Mouse (Mus musculus) hindbrain, embryonic 15.5 days (tissue): ENCODE measurements around the gene Casp9. TPM values are rescaled to one million over a fixed set of nuclear protein-coding genes. Genes with fewer than 3 reads are reported as not detected.
A peak's percentile ranks its signal among the peaks of the same experiment; 100 is the strongest.

Experiments
- ATAC-seq: fragments of 200-750 bp; cut with Nextera tagmentation; 2 replicates; pipeline ENCODE4 v1.8.0; 2017; ENCODE audit warnings: low read depth, moderate number of reproducible peaks, moderate TSS enrichment; ENCODE audit not compliant: low FRiP score
- H3K27ac ChIP-seq: fragments of 300-500 bp; sonication (generic); replicated peaks from 2 replicates; pipeline ENCODE4 v1.5.1; 2015; ENCODE audit warnings: mild to moderate bottlenecking, inconsistent platforms
- H3K27me3 ChIP-seq: fragments of 300-500 bp; sonication (generic); 2 replicates; pipeline ENCODE4 v1.6.1; 2015; ENCODE audit warnings: control low read depth, inconsistent platforms
- H3K36me3 ChIP-seq: fragments of 300-500 bp; sonication (generic); 2 replicates; pipeline ENCODE4 v1.6.1; 2015; ENCODE audit warnings: control low read depth, inconsistent platforms
- H3K4me1 ChIP-seq: fragments of 300-500 bp; sonication (generic); replicated peaks from 2 replicates; pipeline ENCODE4 v1.6.1; 2015; ENCODE audit warnings: control low read depth, inconsistent platforms
- H3K4me2 ChIP-seq: fragments of 300-500 bp; sonication (generic); 2 replicates; pipeline ENCODE4 v1.6.1; 2015; ENCODE audit warnings: moderate library complexity, mild to moderate bottlenecking, inconsistent platforms
- H3K4me3 ChIP-seq: fragments of 300-500 bp; sonication (generic); 2 replicates; pipeline ENCODE4 v1.5.1; 2015; ENCODE audit warnings: mild to moderate bottlenecking, inconsistent platforms
- H3K9ac ChIP-seq: fragments of 300-500 bp; sonication (generic); 2 replicates; pipeline ENCODE4 v1.6.1; 2015; ENCODE audit warnings: inconsistent platforms
- H3K9me3 ChIP-seq: fragments of 300-500 bp; sonication (generic); 2 replicates; pipeline ENCODE4 v1.6.1; 2016; ENCODE audit warnings: control low read depth, inconsistent platforms
- WGBS: fragments of 180-500 bp; shearing (Covaris S2); methylation state at CpG from one replicate; pipeline ENCODE4 v1.1.7; 2015; 5-methylcytosine and 5-hydroxymethylcytosine counted together
- polyA plus RNA-seq: library from polyadenylated mRNA; unstranded; fragments of >200 nt; fragmentation: Nextera tagmentation; extraction: Ambion mirVana; gene quantifications from 2 replicates; pipeline ENCODE4 v1.2.1, GENCODE M21; 2015

Casp9 gene
- polyA plus RNA-seq, 1 experiment from 2014 or later = 20.8 TPM

- 93% methylated on average over 13 of the region's 13 CpGs for WGBS
- H3K4me1 ChIP-seq = peaks cover 11% of the 10 kb centered on the region
- H3K4me3 ChIP-seq = no peak overlapping the region
- H3K4me2 ChIP-seq = no peak overlapping the region
- no peak for ATAC-seq
- no peaks in the 10 kb centered on the region for H3K9me3 ChIP-seq
- H3K27ac ChIP-seq = no peak overlapping the region
- peaks cover 41% of the 10 kb centered on the region for H3K36me3 ChIP-seq
- H3K27me3 ChIP-seq = no peaks in the 10 kb centered on the region
- H3K9ac ChIP-seq = no peak overlapping the region
Observed at GRCm38 (mm10) chr4:141786141-141786540, 7.3 kb upstream of the Casp9 start.

GRCm38 (mm10) chr4:141787046-141787445 is 6.4 kb upstream of the Casp9 start:
- Histone ChIP-seq H3K4me1 (peaks cover 11% of the 10 kb centered on the region), H3K4me2 (no peak overlapping the region), H3K9ac (no peak overlapping the region), H3K9me3 (no peaks in the 10 kb centered on the region), H3K36me3 (peaks cover 32% of the 10 kb centered on the region), H3K4me3 (no peak overlapping the region), H3K27me3 (no peaks in the 10 kb centered on the region), H3K27ac (no peak overlapping the region)
- ATAC-seq = no peak
- WGBS = 72% methylated on average over 6 of the region's 6 CpGs

GRCm38 (mm10) chr4:141787462-141787861 is 6.0 kb upstream of the Casp9 start:
- H3K27ac ChIP-seq = no peak overlapping the region
- 85% methylated on average over 7 of the region's 7 CpGs for WGBS

GRCm38 (mm10) chr4:141789564-141790218 is 3.7 kb upstream of the Casp9 start:
- no peaks in the 10 kb centered on the region for H3K27me3 ChIP-seq
- H3K4me1 ChIP-seq = peaks cover 18% of the 10 kb centered on the region
- 62% methylated on average over 3 of the region's 3 CpGs for WGBS
- peaks cover 10% of the 10 kb centered on the region for H3K36me3 ChIP-seq
- H3K9ac ChIP-seq = peak overlapping the region; percentile 86
- H3K27ac ChIP-seq = peak overlapping the region; percentile 89
- no peaks in the 10 kb centered on the region for H3K9me3 ChIP-seq
- H3K4me2 ChIP-seq = peak overlapping the region; percentile 69
- peak overlapping the region; percentile 83 for H3K4me3 ChIP-seq
- ATAC-seq = no peak

More at GRCm38 (mm10) chr4:141787462-141787861, 6.0 kb upstream of the Casp9 start:
- Histone ChIP-seq H3K9ac (no peak overlapping the region), H3K4me3 (no peak overlapping the region), H3K36me3 (peaks cover 28% of the 10 kb centered on the region), H3K4me2 (no peak overlapping the region), H3K4me1 (peaks cover 11% of the 10 kb centered on the region), H3K9me3 (no peaks in the 10 kb centered on the region), H3K27me3 (no peaks in the 10 kb centered on the region)
- ATAC-seq = no peak

GRCm38 (mm10) chr4:141790524-141790990 is 2.9 kb upstream of the Casp9 start, which contains the start of gene Dnajc16:
Gene Dnajc16 (minus strand): TSS chr4:141790931.
- peak; percentile 94 for ATAC-seq
- Histone ChIP-seq H3K9me3 (no peaks in the 10 kb centered on the region), H3K4me2 (peak within 1 kb of the TSS; percentile 69), H3K4me1 (peaks cover 27% of the 10 kb centered on the region), H3K27me3 (no peaks in the 10 kb centered on the region), H3K9ac (peak within 1 kb of the TSS; percentile 86), H3K4me3 (peak within 1 kb of the TSS; percentile 83), H3K36me3 (peaks cover 6% of the 10 kb centered on the region; the same call in 1 of the 2 replicates), H3K27ac (peak within 1 kb of the TSS; percentile 89)
- under 1% methylated on average over 42 of the region's 42 CpGs for WGBS

GRCm38 (mm10) chr4:141791486-141791885 is 1.9 kb upstream of the Casp9 start:
- H3K4me1 ChIP-seq = peaks cover 34% of the 10 kb centered on the region
- peak overlapping the region; percentile 89; the same call in 1 of the 2 replicates for H3K27ac ChIP-seq
- ATAC-seq = no peak
- H3K9me3 ChIP-seq = no peaks in the 10 kb centered on the region
- H3K4me3 ChIP-seq = no peak overlapping the region
- no peaks in the 10 kb centered on the region for H3K27me3 ChIP-seq
- peak overlapping the region; percentile 69; the same call in 1 of the 2 replicates for H3K4me2 ChIP-seq
- 89% methylated on average over 7 of the region's 7 CpGs for WGBS
- H3K36me3 ChIP-seq = peaks cover 6% of the 10 kb centered on the region; the same call in 1 of the 2 replicates
- no peak overlapping the region for H3K9ac ChIP-seq

- H3K4me3 ChIP-seq = no peak overlapping the region
- H3K27me3 ChIP-seq = no peaks in the 10 kb centered on the region
- H3K27ac ChIP-seq = no peak overlapping the region
- H3K9ac ChIP-seq = no peak overlapping the region
- H3K4me2 ChIP-seq = no peak overlapping the region
- H3K4me1 ChIP-seq = peaks cover 38% of the 10 kb centered on the region
- H3K36me3 ChIP-seq = peaks cover 6% of the 10 kb centered on the region; the same call in 1 of the 2 replicates
- ATAC-seq = no peak
- H3K9me3 ChIP-seq = no peaks in the 10 kb centered on the region
- 86% methylated on average over 8 of the region's 8 CpGs for WGBS
Observed at GRCm38 (mm10) chr4:141791951-141792350, 1.5 kb upstream of the Casp9 start.

GRCm38 (mm10) chr4:141792554-141793281 is 694 bp upstream of the Casp9 start:
- H3K4me2 ChIP-seq = peak overlapping the region; percentile 61
- WGBS = 8% methylated on average over 10 of the region's 10 CpGs
- peak overlapping the region; percentile 67 for H3K9ac ChIP-seq
- H3K4me3 ChIP-seq = peak overlapping the region; percentile 79
- ATAC-seq = no peak
- H3K4me1 ChIP-seq = peaks cover 38% of the 10 kb centered on the region
- H3K9me3 ChIP-seq = no peaks in the 10 kb centered on the region
- peaks cover 8% of the 10 kb centered on the region for H3K36me3 ChIP-seq
- H3K27ac ChIP-seq = peak overlapping the region; percentile 96
- no peaks in the 10 kb centered on the region for H3K27me3 ChIP-seq

GRCm38 (mm10) chr4:141794152-141794535 is 732 bp downstream of the Casp9 start:
- Histone ChIP-seq H3K27ac (peak overlapping the region; percentile 96), H3K4me3 (peak overlapping the region; percentile 79), H3K36me3 (peaks cover 11% of the 10 kb centered on the region; the same call in 1 of the 2 replicates), H3K9me3 (no peaks in the 10 kb centered on the region), H3K9ac (peak overlapping the region; percentile 67), H3K4me2 (peak overlapping the region; percentile 61), H3K4me1 (peaks cover 38% of the 10 kb centered on the region), H3K27me3 (no peaks in the 10 kb centered on the region)
- ATAC-seq = no peak
- 14% methylated on average over 5 of the region's 5 CpGs for whole genome bisulfite sequencing

- peaks cover 27% of the 10 kb centered on the region for H3K4me1 ChIP-seq
- peaks cover 11% of the 10 kb centered on the region; the same call in 1 of the 2 replicates for H3K36me3 ChIP-seq
- H3K27ac ChIP-seq = no peak overlapping the region
- no peak for ATAC-seq
- 84% methylated on average over 7 of the region's 7 CpGs for WGBS
- H3K9ac ChIP-seq = no peak overlapping the region
- H3K9me3 ChIP-seq = no peaks in the 10 kb centered on the region
- no peak overlapping the region for H3K4me2 ChIP-seq
- no peak overlapping the region for H3K4me3 ChIP-seq
- H3K27me3 ChIP-seq = no peaks in the 10 kb centered on the region
Observed at GRCm38 (mm10) chr4:141796356-141796755, 2.9 kb downstream of the Casp9 start.

GRCm38 (mm10) chr4:141796954-141797353 is 3.5 kb downstream of the Casp9 start:
- Histone ChIP-seq H3K27me3 (no peaks in the 10 kb centered on the region), H3K27ac (no peak overlapping the region), H3K9ac (no peak overlapping the region), H3K4me1 (peaks cover 27% of the 10 kb centered on the region), H3K4me3 (no peak overlapping the region), H3K9me3 (no peaks in the 10 kb centered on the region), H3K4me2 (no peak overlapping the region), H3K36me3 (peaks cover 11% of the 10 kb centered on the region; the same call in 1 of the 2 replicates)
- 89% methylated on average over 4 of the region's 4 CpGs for WGBS
- no peak for ATAC-seq

- Histone ChIP-seq H3K4me1 (peaks cover 27% of the 10 kb centered on the region), H3K4me2 (no peak overlapping the region), H3K27ac (no peak overlapping the region), H3K27me3 (no peaks in the 10 kb centered on the region), H3K36me3 (peaks cover 11% of the 10 kb centered on the region; the same call in 1 of the 2 replicates), H3K9me3 (no peaks in the 10 kb centered on the region), H3K4me3 (no peak overlapping the region), H3K9ac (no peak overlapping the region)
- 91% methylated on average over 5 of the region's 5 CpGs for WGBS
- ATAC-seq = no peak
Observed at GRCm38 (mm10) chr4:141797545-141797944, 4.1 kb downstream of the Casp9 start.
